Mouse (Mus musculus): Measurements from ENCODE around the gene Rbfox2. TPM values are rescaled to one million over a fixed set of nuclear protein-coding genes. Genes with fewer than 3 reads are reported as not detected.

Gene Rbfox2
- polyA plus RNA-seq, 2 experiments: 7.2 to 9.9 TPM

- DNase-seq (ENCODE audit: low read depth in 3 of 3, low spot score in 3 of 3): no peak
- Histone ChIP-seq H3K9ac (replicated peaks) (no peak overlapping the region), H3K27me3 (ENCODE audit: control insufficient read depth, insufficient read depth, low read length) (no peaks in the 10 kb centered on the region), H3K4me2 (ENCODE audit: low read depth) (no peak overlapping the region), H3K36me3 (replicated peaks; ENCODE audit: control insufficient read depth, insufficient read depth, low read depth) (no peaks in the 10 kb centered on the region), H3K27ac (no peak overlapping the region), H3K4me3 (ENCODE audit: insufficient read depth in 1 of 2, low read depth in 2 of 2, low read length in 2 of 2) (no peak overlapping the region), H3K9me3 (ENCODE audit: control insufficient read depth, low read length) (no peaks in the 10 kb centered on the region), H3K4me1 (replicated peaks; ENCODE audit: control insufficient read depth in 2 of 2, insufficient read depth in 2 of 2, low read length in 1 of 2) (peaks cover 0 to 13% of the 10 kb centered on the region in 2 experiments; a peak in 2 of 4 replicates)
- no peak for ATAC-seq (ENCODE audit: insufficient read depth)
- WGBS (ENCODE audit: insufficient replicate concordance): 60% methylated on average over 2 of the region's 2 CpGs
- no peak for TF ChIP-seq CTCF (IDR thresholded peaks at IDR 0.05; ENCODE audit: low read depth)
These were observed 184.0 kb downstream of the Rbfox2 start for GRCm38 (mm10) chr15:77122824-77123223.

DNA sequence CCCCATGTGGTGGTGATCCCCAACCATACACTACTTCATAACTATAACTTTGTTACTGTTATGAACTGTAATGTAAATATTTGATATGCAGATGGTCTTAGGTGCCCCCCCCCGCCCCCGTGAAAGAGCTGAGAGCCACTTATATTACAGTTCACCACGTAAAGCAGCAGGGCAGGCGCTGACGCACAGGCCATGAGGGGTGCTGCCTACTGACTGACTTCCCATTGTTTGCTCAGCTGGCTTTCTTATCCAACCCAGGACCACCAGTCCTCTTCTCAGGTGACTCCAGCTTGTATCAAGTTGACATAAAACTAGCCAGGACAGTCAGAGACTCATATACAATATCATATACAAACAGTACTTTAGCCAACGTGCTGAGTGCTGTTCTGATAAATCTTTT is 184.6 kb downstream of the Rbfox2 start:
- TF ChIP-seq CTCF (IDR thresholded peaks at IDR 0.05; ENCODE audit: low read depth) (no peak), EP300 (IDR thresholded peaks at IDR 0.05; ENCODE audit: low read depth) (no peak)
- 64% methylated on average over 6 of the region's 6 CpGs for WGBS (ENCODE audit: insufficient replicate concordance)
- ATAC-seq (ENCODE audit: insufficient read depth) (no peak), DNase-seq (ENCODE audit: low read depth in 3 of 3, low spot score in 3 of 3) (no peak)
- Histone ChIP-seq H3K9me3 (ENCODE audit: control insufficient read depth, low read length) (no peaks in the 10 kb centered on the region), H3K27ac (no peak overlapping the region), H3K36me3 (replicated peaks; ENCODE audit: control insufficient read depth, insufficient read depth, low read depth) (no peaks in the 10 kb centered on the region), H3K4me2 (ENCODE audit: low read depth) (no peak overlapping the region), H3K4me3 (ENCODE audit: insufficient read depth in 1 of 2, low read depth in 2 of 2, low read length in 2 of 2) (no peak overlapping the region), H3K9ac (replicated peaks) (no peak overlapping the region), H3K4me1 (replicated peaks; ENCODE audit: control insufficient read depth in 2 of 2, insufficient read depth in 2 of 2, low read length in 1 of 2) (peaks cover 0 to 12% of the 10 kb centered on the region in 2 experiments; a peak in 2 of 4 replicates), H3K27me3 (ENCODE audit: control insufficient read depth, insufficient read depth, low read length) (no peaks in the 10 kb centered on the region)

DNA sequence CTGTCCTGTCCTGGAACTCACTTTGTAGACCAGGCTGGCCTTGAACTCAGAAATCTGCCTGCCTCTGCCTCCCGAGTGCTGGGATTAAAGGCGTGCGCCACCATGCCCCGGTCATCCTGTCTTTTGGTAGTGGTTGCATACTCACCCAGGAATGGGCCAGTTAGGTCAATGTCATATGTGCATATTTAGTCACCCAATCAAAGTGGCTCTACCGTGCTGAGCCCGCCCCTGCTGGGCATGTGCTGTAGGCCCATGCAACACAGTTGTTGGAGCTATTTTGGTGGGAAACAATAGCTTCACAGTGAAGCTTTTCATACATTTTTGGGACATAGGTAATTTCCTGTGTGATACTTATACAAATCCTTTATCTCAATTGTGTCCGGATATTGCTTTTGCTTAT is 187.1 kb downstream of the Rbfox2 start:
- no peak overlapping the region for H3K27ac ChIP-seq
- no peak overlapping the region for H3K4me3 ChIP-seq (ENCODE audit: insufficient read depth in 1 of 2, low read depth in 2 of 2, low read length in 2 of 2)
- H3K4me1 ChIP-seq (replicated peaks; ENCODE audit: control insufficient read depth in 2 of 2, insufficient read depth in 2 of 2, low read length in 1 of 2): peaks cover 0 to 8% of the 10 kb centered on the region in 2 experiments; a peak in 2 of 4 replicates
- no peak for TF ChIP-seq CTCF (IDR thresholded peaks at IDR 0.05; ENCODE audit: low read depth)
- TF ChIP-seq EP300 (IDR thresholded peaks at IDR 0.05; ENCODE audit: low read depth): no peak
- no peaks in the 10 kb centered on the region for H3K9me3 ChIP-seq (ENCODE audit: control insufficient read depth, low read length)
- H3K36me3 ChIP-seq (replicated peaks; ENCODE audit: control insufficient read depth, insufficient read depth, low read depth): no peaks in the 10 kb centered on the region
- DNase-seq (ENCODE audit: low read depth in 3 of 3, low spot score in 3 of 3) (no peak), ATAC-seq (ENCODE audit: insufficient read depth) (no peak)
- no peak overlapping the region for H3K4me2 ChIP-seq (ENCODE audit: low read depth)
- H3K27me3 ChIP-seq (ENCODE audit: control insufficient read depth, insufficient read depth, low read length): no peaks in the 10 kb centered on the region
- WGBS (ENCODE audit: insufficient replicate concordance): 74% methylated on average over 7 of the region's 7 CpGs
- no peak overlapping the region for H3K9ac ChIP-seq (replicated peaks)

DNA sequence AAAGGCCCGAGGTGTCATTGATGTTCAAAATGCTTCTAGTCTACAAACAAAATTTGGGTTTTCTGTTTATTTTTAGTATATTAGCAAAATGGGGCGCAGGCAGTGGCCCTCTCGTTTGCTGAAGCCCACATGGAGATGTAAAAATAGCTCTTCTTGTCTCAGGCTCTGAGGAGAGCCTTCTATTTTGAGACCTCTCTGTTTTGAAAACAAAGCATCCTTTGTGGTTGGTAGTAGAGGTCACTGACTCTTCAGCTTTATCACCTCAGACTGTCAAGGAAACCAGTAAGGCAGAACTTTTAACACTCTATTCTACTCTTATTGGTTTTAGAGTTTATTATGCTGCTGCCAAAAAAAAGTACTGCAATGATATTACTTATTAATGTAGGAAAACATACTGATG is 189.6 kb downstream of the Rbfox2 start:
- H3K9me3 ChIP-seq (ENCODE audit: control insufficient read depth, low read length): no peaks in the 10 kb centered on the region
- H3K4me1 ChIP-seq (replicated peaks; ENCODE audit: control insufficient read depth in 2 of 2, insufficient read depth in 2 of 2, low read length in 1 of 2): no peaks in the 10 kb centered on the region
- H3K27me3 ChIP-seq (ENCODE audit: control insufficient read depth, insufficient read depth, low read length): no peaks in the 10 kb centered on the region
- no peak overlapping the region for H3K4me2 ChIP-seq (ENCODE audit: low read depth)
- no peak overlapping the region for H3K4me3 ChIP-seq (ENCODE audit: insufficient read depth in 1 of 2, low read depth in 2 of 2, low read length in 2 of 2)
- WGBS (ENCODE audit: insufficient replicate concordance): 44% methylated on average over 3 of the region's 3 CpGs
- no peak overlapping the region for H3K9ac ChIP-seq (replicated peaks)
- no peak overlapping the region for H3K27ac ChIP-seq
- TF ChIP-seq CTCF (IDR thresholded peaks at IDR 0.05; ENCODE audit: low read depth): no peak
- TF ChIP-seq EP300 (IDR thresholded peaks at IDR 0.05; ENCODE audit: low read depth): no peak
- ATAC-seq (ENCODE audit: insufficient read depth): no peak
- no peaks in the 10 kb centered on the region for H3K36me3 ChIP-seq (replicated peaks; ENCODE audit: control insufficient read depth, insufficient read depth, low read depth)
- DNase-seq (ENCODE audit: low read depth in 3 of 3, low spot score in 3 of 3): no peak

GRCm38 (mm10) chr15:77116139-77116722 is 190.6 kb downstream of the Rbfox2 start:
- H3K4me1 ChIP-seq (replicated peaks; ENCODE audit: control insufficient read depth in 2 of 2, insufficient read depth in 2 of 2, low read length in 1 of 2): no peaks in the 10 kb centered on the region
- no peak for ATAC-seq (ENCODE audit: insufficient read depth)
- H3K9me3 ChIP-seq (ENCODE audit: control insufficient read depth, low read length): no peaks in the 10 kb centered on the region
- DNase-seq (ENCODE audit: low read depth in 3 of 3, low spot score in 3 of 3): no peak
- TF ChIP-seq EP300 (IDR thresholded peaks at IDR 0.05; ENCODE audit: low read depth) (no peak), CTCF (IDR thresholded peaks at IDR 0.05; ENCODE audit: low read depth) (no peak)
- H3K4me3 ChIP-seq (ENCODE audit: insufficient read depth in 1 of 2, low read depth in 2 of 2, low read length in 2 of 2): no peak overlapping the region
- no peak overlapping the region for H3K4me2 ChIP-seq (ENCODE audit: low read depth)
- H3K36me3 ChIP-seq (replicated peaks; ENCODE audit: control insufficient read depth, insufficient read depth, low read depth): no peaks in the 10 kb centered on the region
- H3K27ac ChIP-seq: no peak overlapping the region
- 71% methylated on average over 9 of the region's 9 CpGs for WGBS (ENCODE audit: insufficient replicate concordance)
- H3K9ac ChIP-seq (replicated peaks): no peak overlapping the region
- no peaks in the 10 kb centered on the region for H3K27me3 ChIP-seq (ENCODE audit: control insufficient read depth, insufficient read depth, low read length)

Data from liver, embryonic 14.5 days (tissue).